Mouse (Mus musculus) intestine, embryonic 14.5 days (tissue): ENCODE measurements around the gene Capn1. TPM values are rescaled to one million over a fixed set of nuclear protein-coding genes. Genes with fewer than 3 reads are reported as not detected.
A peak's percentile ranks its signal among the peaks of the same experiment; 100 is the strongest.

ENCODE experiments used
- ATAC-seq: fragments of 200-750 bp; cut with Nextera tagmentation; replicated peaks from 2 replicates; pipeline ENCODE4 v1.8.0; 2017; ENCODE audit warnings: low read depth, moderate number of reproducible peaks, moderate TSS enrichment, moderate library complexity; ENCODE audit not compliant: low FRiP score, low TSS enrichment
- DNase-seq: peaks from one replicate; pipeline ENCODE4 v3.0.0-alpha.2; 2018; ENCODE audit warnings: low spot score
- H3K27ac ChIP-seq: fragments of 300-500 bp; sonication (generic); 2 replicates; pipeline ENCODE4 v1.5.1; 2014; ENCODE audit warnings: low read depth, mild to moderate bottlenecking, control low read depth
- H3K27me3 ChIP-seq: fragments of 300-500 bp; sonication (generic); replicated peaks from 2 replicates; pipeline ENCODE4 v1.6.1; 2014; ENCODE audit warnings: low read length, control low read depth; ENCODE audit not compliant: control insufficient read depth, insufficient read depth
- H3K36me3 ChIP-seq: fragments of 300-500 bp; sonication (generic); 2 replicates; pipeline ENCODE4 v1.6.1; 2014; ENCODE audit warnings: low read length, control low read depth; ENCODE audit not compliant: control insufficient read depth, insufficient read depth
- H3K4me1 ChIP-seq: fragments of 300-500 bp; sonication (generic); replicated peaks from 2 replicates; pipeline ENCODE4 v1.6.1; 2014; ENCODE audit warnings: low read length, control low read depth, mixed read lengths; ENCODE audit not compliant: control insufficient read depth, insufficient read depth
- H3K4me2 ChIP-seq: fragments of 300-500 bp; sonication (generic); 2 replicates; pipeline ENCODE4 v1.6.1; 2014; ENCODE audit warnings: low read length
- H3K4me3 ChIP-seq: fragments of 300-500 bp; sonication (generic); 2 replicates; pipeline ENCODE4 v1.5.1; 2014; ENCODE audit warnings: low read depth, low read length, control low read depth, mixed read lengths
- H3K9ac ChIP-seq: fragments of 300-500 bp; sonication (generic); 2 replicates; pipeline ENCODE4 v1.6.1; 2014; ENCODE audit warnings: mild to moderate bottlenecking, low read length
- H3K9me3 ChIP-seq: fragments of 300-500 bp; sonication (generic); 2 replicates; pipeline ENCODE4 v1.6.1; 2016; ENCODE audit warnings: low read length, control low read depth; ENCODE audit not compliant: control insufficient read depth
- WGBS: fragments of 180-500 bp; shearing (Covaris S2); extraction: QIAGEN DNeasy Blood & Tissue Kit; methylation state at CpG from one replicate; pipeline ENCODE4 v1.1.7; 2014; 5-methylcytosine and 5-hydroxymethylcytosine counted together
- polyA plus RNA-seq: library from polyadenylated mRNA; unstranded; fragments of >200 nt; fragmentation: Nextera tagmentation; extraction: Ambion mirVana; gene quantifications from 2 replicates; pipeline ENCODE4 v1.2.1, GENCODE M21; 2014

The Capn1 gene
- polyA plus RNA-seq, 1 experiment from 2014 or later, result 10.1 TPM

GRCm38 (mm10) chr19:6007013-6007412 is 8.7 kb downstream of the Capn1 start:
- H3K9ac ChIP-seq, result no peak overlapping the region
- H3K36me3 ChIP-seq, result no peaks in the 10 kb centered on the region
- ATAC-seq (peak; percentile 71), DNase-seq (no peak)
- no peak overlapping the region for H3K4me2 ChIP-seq
- H3K4me1 ChIP-seq, result 0 out of 2 replicates have a peak, but pooled peaks cover 3% of the 10 kb centered on the region
- WGBS, result 50% methylated on average over 13 of the region's 13 CpGs
- H3K27me3 ChIP-seq, result no peaks in the 10 kb centered on the region
- H3K9me3 ChIP-seq, result no peaks in the 10 kb centered on the region
- H3K4me3 ChIP-seq, result no peak overlapping the region
- H3K27ac ChIP-seq, result no peak overlapping the region

- Histone ChIP-seq H3K9me3 (no peaks in the 10 kb centered on the region), H3K4me1 (0 out of 2 replicates have a peak, but pooled peaks cover 3% of the 10 kb centered on the region), H3K4me3 (no peak overlapping the region), H3K9ac (no peak overlapping the region), H3K4me2 (no peak overlapping the region), H3K36me3 (no peaks in the 10 kb centered on the region), H3K27me3 (no peaks in the 10 kb centered on the region), H3K27ac (no peak overlapping the region)
- ATAC-seq, result no peak
- no peak for DNase-seq
- WGBS, result 64% methylated on average over 11 of the region's 11 CpGs
Measured at GRCm38 (mm10) chr19:6005541-6005940, 10.2 kb downstream of the Capn1 start.

GRCm38 (mm10) chr19:5999969-6000368 is 15.7 kb downstream of the Capn1 start:
- DNase-seq (no peak), ATAC-seq (no peak)
- no peaks in the 10 kb centered on the region for H3K9me3 ChIP-seq
- no peaks in the 10 kb centered on the region for H3K36me3 ChIP-seq
- H3K4me3 ChIP-seq, result no peak overlapping the region
- H3K4me2 ChIP-seq, result no peak overlapping the region
- no peak overlapping the region for H3K9ac ChIP-seq
- H3K4me1 ChIP-seq, result no peaks in the 10 kb centered on the region
- H3K27me3 ChIP-seq, result no peaks in the 10 kb centered on the region
- WGBS, result 72% methylated on average over 5 of the region's 5 CpGs
- H3K27ac ChIP-seq, result no peak overlapping the region

GRCm38 (mm10) chr19:5998180-5998579 is 17.5 kb downstream of the Capn1 start:
- Histone ChIP-seq H3K27me3 (no peaks in the 10 kb centered on the region), H3K4me2 (no peak overlapping the region), H3K4me3 (no peak overlapping the region), H3K9me3 (no peaks in the 10 kb centered on the region), H3K9ac (no peak overlapping the region), H3K36me3 (no peaks in the 10 kb centered on the region), H3K4me1 (no peaks in the 10 kb centered on the region), H3K27ac (no peak overlapping the region)
- 79% methylated on average over 3 of the region's 3 CpGs for WGBS
- ATAC-seq, result no peak
- DNase-seq, result no peak

- peaks cover under 1% of the 10 kb centered on the region; the same call in 1 of the 2 replicates for H3K4me1 ChIP-seq
- H3K4me2 ChIP-seq, result no peak overlapping the region
- WGBS, result 84% methylated on average over 14 of the region's 14 CpGs
- H3K27me3 ChIP-seq, result no peaks in the 10 kb centered on the region
- DNase-seq (no peak), ATAC-seq (no peak)
- H3K9ac ChIP-seq, result no peak overlapping the region
- H3K27ac ChIP-seq, result no peak overlapping the region
- H3K36me3 ChIP-seq, result 0 out of 2 replicates have a peak, but pooled peaks cover 2% of the 10 kb centered on the region
- H3K9me3 ChIP-seq, result no peaks in the 10 kb centered on the region
- H3K4me3 ChIP-seq, result no peak overlapping the region
Measured at GRCm38 (mm10) chr19:5994711-5995110, 21.0 kb downstream of the Capn1 start.

- peaks cover 12% of the 10 kb centered on the region; the same call in 1 of the 2 replicates for H3K4me1 ChIP-seq
- no peaks in the 10 kb centered on the region for H3K9me3 ChIP-seq
- H3K4me3 ChIP-seq, result no peak overlapping the region
- no peak overlapping the region for H3K9ac ChIP-seq
- DNase-seq, result no peak
- no peaks in the 10 kb centered on the region for H3K27me3 ChIP-seq
- no peak overlapping the region for H3K4me2 ChIP-seq
- H3K36me3 ChIP-seq, result 0 out of 2 replicates have a peak, but pooled peaks cover 2% of the 10 kb centered on the region
- WGBS, result 78% methylated on average over 7 of the region's 7 CpGs
- H3K27ac ChIP-seq, result no peak overlapping the region
- ATAC-seq, result no peak
Measured at GRCm38 (mm10) chr19:5992012-5992411, 23.7 kb downstream of the Capn1 start.

- 84% methylated on average over 7 of the region's 7 CpGs for WGBS
Measured at GRCm38 (mm10) chr19:5991467-5991866, 24.2 kb downstream of the Capn1 start.

GRCm38 (mm10) chr19:5990921-5991320 is 24.8 kb downstream of the Capn1 start:
- H3K4me1 ChIP-seq, result peaks cover 12% of the 10 kb centered on the region; the same call in 1 of the 2 replicates
- no peak overlapping the region for H3K27ac ChIP-seq
- no peaks in the 10 kb centered on the region for H3K9me3 ChIP-seq
- no peak overlapping the region for H3K9ac ChIP-seq
- H3K4me2 ChIP-seq, result no peak overlapping the region
- WGBS, result 84% methylated on average over 1 of the region's 1 CpGs
- DNase-seq (no peak), ATAC-seq (no peak)
- H3K27me3 ChIP-seq, result no peaks in the 10 kb centered on the region
- H3K4me3 ChIP-seq, result no peak overlapping the region
- 0 out of 2 replicates have a peak, but pooled peaks cover 2% of the 10 kb centered on the region for H3K36me3 ChIP-seq

More at GRCm38 (mm10) chr19:5991467-5991866, 24.2 kb downstream of the Capn1 start:
- H3K27ac ChIP-seq, result no peak overlapping the region
- H3K9ac ChIP-seq, result no peak overlapping the region
- DNase-seq (no peak), ATAC-seq (no peak)
- 0 out of 2 replicates have a peak, but pooled peaks cover 2% of the 10 kb centered on the region for H3K36me3 ChIP-seq
- H3K4me1 ChIP-seq, result peaks cover 12% of the 10 kb centered on the region; the same call in 1 of the 2 replicates
- H3K9me3 ChIP-seq, result no peaks in the 10 kb centered on the region
- no peaks in the 10 kb centered on the region for H3K27me3 ChIP-seq
- H3K4me2 ChIP-seq, result no peak overlapping the region
- H3K4me3 ChIP-seq, result no peak overlapping the region

- ATAC-seq (no peak), DNase-seq (no peak)
- WGBS, result 82% methylated on average over 12 of the region's 12 CpGs
- H3K4me3 ChIP-seq, result no peak overlapping the region
- no peaks in the 10 kb centered on the region for H3K27me3 ChIP-seq
- H3K9me3 ChIP-seq, result no peaks in the 10 kb centered on the region
- no peak overlapping the region for H3K27ac ChIP-seq
- H3K9ac ChIP-seq, result no peak overlapping the region
- peaks cover 12% of the 10 kb centered on the region; the same call in 1 of the 2 replicates for H3K4me1 ChIP-seq
- H3K36me3 ChIP-seq, result 0 out of 2 replicates have a peak, but pooled peaks cover 2% of the 10 kb centered on the region
- no peak overlapping the region for H3K4me2 ChIP-seq
Measured at GRCm38 (mm10) chr19:5990033-5990432, 25.7 kb downstream of the Capn1 start.
